Comparison of ENCODE assay signal across 24 mouse cellular contexts in genomic region chr16:20712889-20713288, GRCm38 (mm10). TPM values are rescaled to one million over a fixed set of nuclear protein-coding genes. Genes with fewer than 3 reads are reported as not detected.
DNase-seq lines count a peak whose midpoint lies in the region; ATAC-seq and TF ChIP-seq lines count a peak whose summit lies in the region.
"Had no signal": no experiment of that assay in that cellular context is flagged by ENCODE, and none has a peak within 500 bp of the region (broad histone marks: within the 10 kb centered on the region; RNA-seq: fewer than 3 reads in every experiment).

No protein-coding gene starts in this region.

- no peak overlapping the region for H3K4me3 ChIP-seq in intestine, postnatal 0 days (ENCODE audit: low read depth, low read length)
- H3K4me3 ChIP-seq in intestine, embryonic 15.5 days (replicated peaks): no peak overlapping the region
- no peak overlapping the region for H3K4me3 ChIP-seq in bone marrow, adult 2 months (replicated peaks; ENCODE audit: control insufficient read depth, low read depth, low read length)
- peak overlapping the region; percentile 85 for H3K4me3 ChIP-seq in liver, embryonic 16.5 days (ENCODE audit: low read depth, low read length)
- H3K4me3 ChIP-seq: midbrain, embryonic 12.5 days; neural tube, embryonic 13.5 days had no signal

- H3K4me1 ChIP-seq in intestine, postnatal 0 days (replicated peaks; ENCODE audit: control insufficient read depth, insufficient read depth, low read length): 0 out of 2 replicates have a peak, but pooled peaks cover 3% of the 10 kb centered on the region
- H3K4me1 ChIP-seq in intestine, embryonic 15.5 days (replicated peaks): peaks cover 20% of the 10 kb centered on the region
- H3K4me1 ChIP-seq in bone marrow, adult 2 months (ENCODE audit: control insufficient read depth, insufficient read depth, low read length): no peaks in the 10 kb centered on the region
- peaks cover 58% of the 10 kb centered on the region for H3K4me1 ChIP-seq in liver, embryonic 16.5 days (ENCODE audit: control insufficient read depth, low read depth, low read length)

- DNase-seq in left cerebral cortex, postnatal 4 days: no peak
- no peak for DNase-seq in cerebellum, postnatal 4 days (ENCODE audit: low spot score in 2 of 2)
- DNase-seq in cerebellum, postnatal 36 days: no peak
- DNase-seq: adrenal gland, adult 8-10 months; B cell, adult 2 months; cerebellum, adult 18-20 months; kidney, adult 9 months; kidney, postnatal 25 days; layer of hippocampus, adult 9-11 months; right cerebral cortex, adult 18-20 months; thymus, postnatal 14 days had no signal

- TF ChIP-seq POLR2A in bone marrow, adult 2 months (IDR thresholded peaks at IDR 0.05; ENCODE audit: borderline replicate concordance, control insufficient read depth, low read depth, low read length): no peak

- WGBS in intestine, postnatal 0 days: 61% methylated on average over 7 of the region's 7 CpGs
- WGBS in intestine, embryonic 15.5 days: 67% methylated on average over 7 of the region's 7 CpGs
- 64% methylated on average over 7 of the region's 7 CpGs for WGBS in bone marrow, adult 2 months
- WGBS in liver, embryonic 16.5 days (ENCODE audit: insufficient replicate concordance): 26% methylated on average over 7 of the region's 7 CpGs

- peaks cover 52% of the 10 kb centered on the region for H3K36me3 ChIP-seq in intestine, postnatal 0 days (ENCODE audit: control insufficient read depth, insufficient read depth)
- H3K36me3 ChIP-seq in intestine, embryonic 15.5 days: peaks cover 15% of the 10 kb centered on the region
- peaks cover 15% of the 10 kb centered on the region for H3K36me3 ChIP-seq in liver, embryonic 16.5 days (ENCODE audit: control insufficient read depth, insufficient read depth)

- no peak overlapping the region for H3K9ac ChIP-seq in intestine, postnatal 0 days (ENCODE audit: low read depth, low read length)
- no peak overlapping the region for H3K9ac ChIP-seq in intestine, embryonic 15.5 days
- peak overlapping the region; percentile 83 for H3K9ac ChIP-seq in liver, embryonic 16.5 days (ENCODE audit: low read depth, low read length)
- H3K9ac ChIP-seq: midbrain, embryonic 12.5 days had no signal

- TF ChIP-seq CTCF in intestine, postnatal 0 days (IDR thresholded peaks at IDR 0.05; ENCODE audit: low read depth): no peak
- no peak for TF ChIP-seq CTCF in bone marrow, adult 2 months (IDR thresholded peaks at IDR 0.05; ENCODE audit: control insufficient read depth, insufficient read depth, low read length)

- intact Hi-C loops in left cerebral cortex, postnatal 4 days (cut with DNase I): no loop called here

- no peak for ATAC-seq in intestine, postnatal 0 days
- ATAC-seq in intestine, embryonic 15.5 days: no peak
- ATAC-seq in erythroid progenitor cell, adult 5-6 weeks (replicated peaks; ENCODE audit: low FRiP score, poor library complexity, severe bottlenecking): peak; percentile 50
- ATAC-seq in liver, embryonic 16.5 days (ENCODE audit: low read depth): peak; percentile 22
- ATAC-seq: inflammation-experienced regulatory T-cells, adult 6 months; Patski had no signal

- no peak overlapping the region for H3K4me2 ChIP-seq in intestine, postnatal 0 days (replicated peaks; ENCODE audit: low read depth)
- H3K4me2 ChIP-seq in intestine, embryonic 15.5 days (replicated peaks): no peak overlapping the region
- peak overlapping the region; percentile 99 for H3K4me2 ChIP-seq in liver, embryonic 16.5 days (ENCODE audit: low read depth, low read length)

- 0 out of 2 replicates have a peak overlapping the region, but pooled peaks have one; percentile 15 for H3K27ac ChIP-seq in intestine, postnatal 0 days (ENCODE audit: low read depth, low read length)
- H3K27ac ChIP-seq in intestine, embryonic 15.5 days: no peak overlapping the region
- H3K27ac ChIP-seq in bone marrow, adult 2 months (ENCODE audit: control insufficient read depth, insufficient read depth, low read depth, low read length, poor library complexity): 0 out of 2 replicates have a peak overlapping the region, but pooled peaks have one; percentile 5
- peak overlapping the region; percentile 82 for H3K27ac ChIP-seq in liver, embryonic 16.5 days (ENCODE audit: low read length)
- H3K27ac ChIP-seq: left cerebral cortex, adult 2 months; macrophage; midbrain, embryonic 12.5 days; neural tube, embryonic 13.5 days had no signal

- H3K27me3 ChIP-seq in intestine, postnatal 0 days (replicated peaks; ENCODE audit: control insufficient read depth, insufficient read depth, low read length): no peaks in the 10 kb centered on the region
- H3K27me3 ChIP-seq in intestine, embryonic 15.5 days (replicated peaks): no peaks in the 10 kb centered on the region
- H3K27me3 ChIP-seq in liver, embryonic 16.5 days (ENCODE audit: control insufficient read depth, insufficient read depth, low read depth, low read length): no peaks in the 10 kb centered on the region
- H3K27me3 ChIP-seq: midbrain, embryonic 12.5 days; neural tube, embryonic 13.5 days; Patski had no signal

- no peaks in the 10 kb centered on the region for H3K9me3 ChIP-seq in intestine, postnatal 0 days (ENCODE audit: control insufficient read depth)
- H3K9me3 ChIP-seq in intestine, embryonic 15.5 days: no peaks in the 10 kb centered on the region
- H3K9me3 ChIP-seq in liver, embryonic 16.5 days (replicated peaks; ENCODE audit: control insufficient read depth, low read length): no peaks in the 10 kb centered on the region
- H3K9me3 ChIP-seq: midbrain, embryonic 12.5 days; neural tube, embryonic 13.5 days had no signal

RNA-seq across cellular contexts. Expression of gene Polr2h, which starts 4.6 kb away (rescaled TPM):
- polyA plus RNA-seq in intestine, postnatal 0 days (2015; fragmentation: Nextera tagmentation; extraction: Ambion mirVana): 52.9 and 54.2 TPM in 2 replicates
- polyA plus RNA-seq in intestine, embryonic 15.5 days (2015; fragmentation: Nextera tagmentation; extraction: Ambion mirVana): 104 and 112 TPM in 2 replicates
- polyA plus RNA-seq in bone marrow, adult 2 months (2011; ENCODE audit: insufficient read depth, insufficient read length, low replicate concordance, missing spikeins): 31.6 and 50.1 TPM in 2 replicates
- total RNA-seq in erythroid progenitor cell, adult 5-6 weeks (2015; ENCODE audit: low replicate concordance): 2.9 and 10.5 TPM in 2 replicates
- total RNA-seq in erythroid progenitor cell, adult 5-6 weeks (2017; ENCODE audit: low replicate concordance): 5.8 and 11.2 TPM in 2 replicates
- 27.7 and 31.6 TPM in 2 replicates for polyA plus RNA-seq in liver, embryonic 16.5 days (2015; fragmentation: Nextera tagmentation; extraction: Ambion mirVana)
- total RNA-seq in left cerebral cortex, postnatal 4 days (2021): 10 to 100 TPM; 30.5 to 32.0 TPM

RNA-seq across cellular contexts. Expression of gene Clcn2, which starts 4.7 kb away (rescaled TPM):
- 5.4 and 6.1 TPM in 2 replicates for polyA plus RNA-seq in intestine, postnatal 0 days (2015; fragmentation: Nextera tagmentation; extraction: Ambion mirVana)
- 14.3 and 15.7 TPM in 2 replicates for polyA plus RNA-seq in intestine, embryonic 15.5 days (2015; fragmentation: Nextera tagmentation; extraction: Ambion mirVana)
- 12.8 and 23.1 TPM in 2 replicates for polyA plus RNA-seq in bone marrow, adult 2 months (2011; ENCODE audit: insufficient read depth, insufficient read length, low replicate concordance, missing spikeins)
- total RNA-seq in erythroid progenitor cell, adult 5-6 weeks (2015; ENCODE audit: low replicate concordance): 11.5 and 21.0 TPM in 2 replicates
- total RNA-seq in erythroid progenitor cell, adult 5-6 weeks (2017; ENCODE audit: low replicate concordance): 9.9 and 10.7 TPM in 2 replicates
- polyA plus RNA-seq in liver, embryonic 16.5 days (2015; fragmentation: Nextera tagmentation; extraction: Ambion mirVana): 9.7 and 11.5 TPM in 2 replicates
- 10 to 100 TPM; 38.8 to 40.3 TPM for total RNA-seq in left cerebral cortex, postnatal 4 days (2021)
- total RNA-seq: monocyte, adult 5-6 weeks had no signal

RNA-seq across cellular contexts. Expression of gene Fam131a, which starts 19.8 kb away (rescaled TPM):
- 4.7 and 5.0 TPM in 2 replicates for polyA plus RNA-seq in intestine, postnatal 0 days (2015; fragmentation: Nextera tagmentation; extraction: Ambion mirVana)
- polyA plus RNA-seq in intestine, embryonic 15.5 days (2015; fragmentation: Nextera tagmentation; extraction: Ambion mirVana): 6.3 and 6.7 TPM in 2 replicates
- polyA plus RNA-seq in bone marrow, adult 2 months (2011; ENCODE audit: insufficient read depth, insufficient read length, low replicate concordance, missing spikeins): 3.7 and 7.0 TPM in 2 replicates
- not detected in 2 replicates for total RNA-seq in erythroid progenitor cell, adult 5-6 weeks (2015; ENCODE audit: low replicate concordance)
- not detected in 2 replicates for total RNA-seq in erythroid progenitor cell, adult 5-6 weeks (2017; ENCODE audit: low replicate concordance)
- polyA plus RNA-seq in liver, embryonic 16.5 days (2015; fragmentation: Nextera tagmentation; extraction: Ambion mirVana): 1.4 and 2.3 TPM in 2 replicates
- total RNA-seq in left cerebral cortex, postnatal 4 days (2021): 100 to 1,000 TPM; 101 to 115 TPM
- total RNA-seq: granulocyte monocyte progenitor cell, adult 5-6 weeks had no signal

RNA-seq across cellular contexts. Expression of gene Chrd, which starts 20.0 kb away (rescaled TPM):
- 2.3 TPM in 2 replicates for polyA plus RNA-seq in intestine, postnatal 0 days (2015; fragmentation: Nextera tagmentation; extraction: Ambion mirVana)
- polyA plus RNA-seq in intestine, embryonic 15.5 days (2015; fragmentation: Nextera tagmentation; extraction: Ambion mirVana): 3.3 and 3.6 TPM in 2 replicates
- 0.36 TPM in 1 of 2 replicates, not detected in the other for polyA plus RNA-seq in bone marrow, adult 2 months (2011; ENCODE audit: insufficient read depth, insufficient read length, low replicate concordance, missing spikeins)
- total RNA-seq in erythroid progenitor cell, adult 5-6 weeks (2015; ENCODE audit: low replicate concordance): not detected in 2 replicates
- not detected in 2 replicates for total RNA-seq in erythroid progenitor cell, adult 5-6 weeks (2017; ENCODE audit: low replicate concordance)
- polyA plus RNA-seq in liver, embryonic 16.5 days (2015; fragmentation: Nextera tagmentation; extraction: Ambion mirVana): 0.32 and 0.39 TPM in 2 replicates
- 10 to 100 TPM; 15.4 to 18.6 TPM for total RNA-seq in left cerebral cortex, postnatal 4 days (2021)
- total RNA-seq: granulocyte monocyte progenitor cell, adult 5-6 weeks; monocyte, adult 5-6 weeks had no signal
- polyA plus RNA-seq: inflammation-experienced regulatory T-cells, adult 6 months; macrophage had no signal

RNA-seq across cellular contexts. Expression of gene Thpo, which starts 21.4 kb away (rescaled TPM):
- 2.4 and 2.7 TPM in 2 replicates for polyA plus RNA-seq in intestine, postnatal 0 days (2015; fragmentation: Nextera tagmentation; extraction: Ambion mirVana)
- polyA plus RNA-seq in intestine, embryonic 15.5 days (2015; fragmentation: Nextera tagmentation; extraction: Ambion mirVana): 1.8 and 2.4 TPM in 2 replicates
- not detected in 2 replicates for polyA plus RNA-seq in bone marrow, adult 2 months (2011; ENCODE audit: insufficient read depth, insufficient read length, low replicate concordance, missing spikeins)
- total RNA-seq in erythroid progenitor cell, adult 5-6 weeks (2015; ENCODE audit: low replicate concordance): not detected in 2 replicates
- not detected in 2 replicates for total RNA-seq in erythroid progenitor cell, adult 5-6 weeks (2017; ENCODE audit: low replicate concordance)
- 5.1 and 6.1 TPM in 2 replicates for polyA plus RNA-seq in liver, embryonic 16.5 days (2015; fragmentation: Nextera tagmentation; extraction: Ambion mirVana)
- total RNA-seq in left cerebral cortex, postnatal 4 days (2021): 1 to 10 TPM; 1.2 to 2.3 TPM
- total RNA-seq: granulocyte monocyte progenitor cell, adult 5-6 weeks; monocyte, adult 5-6 weeks had no signal
- polyA plus RNA-seq: inflammation-experienced regulatory T-cells, adult 6 months; macrophage had no signal

Comparison
In these comparisons a context has a peak if more than half of its experiments do, and no peak if none do; other contexts are left out.
1. ATAC-seq: peak in erythroid progenitor cell, adult 5-6 weeks (single experiment) and liver, embryonic 16.5 days (single experiment); none in intestine, postnatal 0 days (single experiment) and intestine, embryonic 15.5 days (single experiment).